Mouse (Mus musculus): ENCODE results near the gene Efnb3. TPM values are rescaled to one million over a fixed set of nuclear protein-coding genes. Genes with fewer than 3 reads are reported as not detected.
A peak's percentile ranks its signal among the peaks of the same experiment; 100 is the strongest.

Gene Efnb3
- total and polyA plus RNA-seq, 3 experiments, result 0.56 to 2.8 (median 1.1) TPM

- Histone ChIP-seq H3K27ac (ENCODE audit: insufficient read depth, low read depth) (no peak overlapping the region), H3K79me2 (replicated peaks; ENCODE audit: control insufficient read depth, extremely low read depth, insufficient read depth, poor library complexity, severe bottlenecking) (no peaks in the 10 kb centered on the region), H3K4me3 (replicated peaks in 1 of 3; ENCODE audit: low read depth in 2 of 3, low read length in 2 of 3, poor library complexity in 1 of 3) (no peak overlapping the region), H3K27me3 (replicated peaks) (peaks cover 50% of the 10 kb centered on the region), H3K36me3 (replicated peaks in 1 of 2; ENCODE audit: control insufficient read depth in 1 of 2, insufficient read depth in 1 of 2, low read length in 1 of 2) (no peaks in the 10 kb centered on the region), H3K9me3 (replicated peaks; ENCODE audit: low read length) (no peaks in the 10 kb centered on the region), H3K9ac (ENCODE audit: insufficient read depth, low read depth) (no peak overlapping the region), H3K4me1 (ENCODE audit: control insufficient read depth in 1 of 2, insufficient read depth in 2 of 2) (no peaks in the 10 kb centered on the region; a peak in 1 of 4 replicates), H3K4me2 (ENCODE audit: insufficient read depth, low read depth, poor library complexity, severe bottlenecking) (no peak overlapping the region)
- in situ Hi-C loops (cut with MboI; ENCODE audit: low pct_ligation_motif_present, low pct_unique_long_range_greater_than_20kb, low sequenced_read_pairs) (loop anchor here (10.0 kb wide), 1 partner anchor 117 kb away; no protein-coding TSS in a partner anchor), dilution Hi-C loops (cut with MboI; ENCODE audit: extremely low pct_ligation_motif_present, extremely low pct_unique_long_range_greater_than_20kb, low sequenced_read_pairs) (no loop called here)
- no peak for DNase-seq (ENCODE audit: extremely low read depth)
- TF ChIP-seq USF2 (conservative IDR thresholded peaks at IDR 0.05; ENCODE audit: low read depth, low read length) (no peak), UBTF (IDR thresholded peaks at IDR 0.05; ENCODE audit: low read depth, low read length) (no peak), MAFK (IDR thresholded peaks at IDR 0.05; ENCODE audit: insufficient replicate concordance, low read length) (no peak), MEF2A (IDR thresholded peaks at IDR 0.05; ENCODE audit: borderline replicate concordance, low read depth, low read length) (peak; percentile 35; the same call in 1 of the 2 replicates), ZNF384 (IDR thresholded peaks at IDR 0.05; ENCODE audit: low read depth, low read length) (no peak), SIN3A (IDR thresholded peaks at IDR 0.05; ENCODE audit: low read length) (no peak), CHD1 (IDR thresholded peaks at IDR 0.05; ENCODE audit: low read depth, low read length) (0 out of 2 replicates have a peak, but pooled peaks have one; percentile 63), E2F4 (IDR thresholded peaks at IDR 0.05; ENCODE audit: insufficient replicate concordance, low read depth, low read length) (no peak)
Measured at GRCm38 (mm10) chr11:69521526-69522149, 38.4 kb downstream of the Efnb3 start.

GRCm38 (mm10) chr11:69519976-69520375, 40.0 kb downstream of the Efnb3 start:
- DNase-seq (ENCODE audit: extremely low read depth), result no peak
- Histone ChIP-seq H3K27ac (ENCODE audit: insufficient read depth, low read depth) (no peak overlapping the region), H3K79me2 (replicated peaks; ENCODE audit: control insufficient read depth, extremely low read depth, insufficient read depth, poor library complexity, severe bottlenecking) (no peaks in the 10 kb centered on the region), H3K4me2 (ENCODE audit: insufficient read depth, low read depth, poor library complexity, severe bottlenecking) (no peak overlapping the region), H3K36me3 (replicated peaks in 1 of 2; ENCODE audit: control insufficient read depth in 1 of 2, insufficient read depth in 1 of 2, low read length in 1 of 2) (no peaks in the 10 kb centered on the region), H3K4me1 (ENCODE audit: control insufficient read depth in 1 of 2, insufficient read depth in 2 of 2) (no peaks in the 10 kb centered on the region; a peak in 1 of 4 replicates), H3K9me3 (replicated peaks; ENCODE audit: low read length) (no peaks in the 10 kb centered on the region), H3K4me3 (replicated peaks in 1 of 3; ENCODE audit: low read depth in 2 of 3, low read length in 2 of 3, poor library complexity in 1 of 3) (no peak overlapping the region), H3K27me3 (replicated peaks) (peaks cover 62% of the 10 kb centered on the region), H3K9ac (ENCODE audit: insufficient read depth, low read depth) (no peak overlapping the region)
- TF ChIP-seq NELFE (IDR thresholded peaks at IDR 0.05; ENCODE audit: low read depth, low read length) (no peak), UBTF (IDR thresholded peaks at IDR 0.05; ENCODE audit: low read depth, low read length) (no peak), JUND (conservative IDR thresholded peaks at IDR 0.05; ENCODE audit: low read depth, low read length) (no peak), ELF1 (IDR thresholded peaks at IDR 0.05; ENCODE audit: low read depth, low read length) (no peak), CHD2 (IDR thresholded peaks at IDR 0.05; ENCODE audit: low read length) (no peak), NRF1 (IDR thresholded peaks at IDR 0.05; ENCODE audit: low read depth, low read length) (no peak), ZNF384 (IDR thresholded peaks at IDR 0.05; ENCODE audit: low read depth, low read length) (no peak), HCFC1 (IDR thresholded peaks at IDR 0.05; ENCODE audit: low read depth, low read length) (no peak), SMC3 (IDR thresholded peaks at IDR 0.05; ENCODE audit: low read depth, low read length) (no peak), EP300 (IDR thresholded peaks at IDR 0.05; ENCODE audit: low read length) (no peak), POLR2AphosphoS2 (IDR thresholded peaks at IDR 0.05; ENCODE audit: low read depth, low read length) (no peak), CTCF (conservative IDR thresholded peaks at IDR 0.05 in 1 of 2, IDR thresholded peaks at IDR 0.05 in 1 of 2; ENCODE audit: low read depth in 2 of 2, low read length in 2 of 2) (no peak), MYC (IDR thresholded peaks at IDR 0.05; ENCODE audit: low read depth, low read length) (no peak), KAT2A (IDR thresholded peaks at IDR 0.05; ENCODE audit: insufficient replicate concordance, low read length) (no peak), USF1 (IDR thresholded peaks at IDR 0.05; ENCODE audit: low read depth, low read length) (no peak)
- in situ Hi-C loops (cut with MboI; ENCODE audit: low pct_ligation_motif_present, low pct_unique_long_range_greater_than_20kb, low sequenced_read_pairs) (loop anchor here (5.0 to 10.0 kb wide), 2 partner anchors 115 to 263 kb away; no protein-coding TSS in a partner anchor), dilution Hi-C loops (cut with MboI; ENCODE audit: extremely low pct_ligation_motif_present, extremely low pct_unique_long_range_greater_than_20kb, low sequenced_read_pairs) (no loop called here)
